Mouse (Mus musculus): ENCODE data around the gene Atp5s. TPM values are rescaled to one million over a fixed set of nuclear protein-coding genes. Genes with fewer than 3 reads are reported as not detected.

Gene Atp5s
- polyA plus RNA-seq, 1 experiment from 2014 or later, result 21.2 TPM

GRCm38 (mm10) chr12:69751864-69752341, 27.2 kb downstream of the Atp5s start:
- Histone ChIP-seq H3K27ac (replicated peaks) (peak overlapping the region; percentile 38; the same call in 1 of the 2 replicates), H3K36me3 (no peaks in the 10 kb centered on the region), H3K4me1 (peaks cover 5% of the 10 kb centered on the region), H3K9me3 (replicated peaks) (no peaks in the 10 kb centered on the region), H3K4me3 (no peak overlapping the region), H3K27me3 (ENCODE audit: low read depth, poor library complexity, severe bottlenecking) (no peaks in the 10 kb centered on the region)
- WGBS, result 45% methylated on average over 10 of the region's 10 CpGs
- peak; percentile 32 for DNase-seq (ENCODE audit: low spot score)

GRCm38 (mm10) chr12:69753936-69754335, 29.2 kb downstream of the Atp5s start:
- Histone ChIP-seq H3K4me3 (no peak overlapping the region), H3K4me1 (peaks cover 20% of the 10 kb centered on the region), H3K36me3 (no peaks in the 10 kb centered on the region), H3K9me3 (replicated peaks) (no peaks in the 10 kb centered on the region), H3K27ac (replicated peaks) (no peak overlapping the region), H3K27me3 (ENCODE audit: low read depth, poor library complexity, severe bottlenecking) (no peaks in the 10 kb centered on the region)
- no peak for DNase-seq (ENCODE audit: low spot score)
- WGBS, result 91% methylated on average over 5 of the region's 5 CpGs

GRCm38 (mm10) chr12:69756015-69756414, 31.3 kb downstream of the Atp5s start:
- 79% methylated on average over 5 of the region's 5 CpGs for WGBS
- Histone ChIP-seq H3K9me3 (replicated peaks) (no peaks in the 10 kb centered on the region), H3K36me3 (no peaks in the 10 kb centered on the region), H3K27ac (replicated peaks) (no peak overlapping the region), H3K4me1 (peaks cover 26% of the 10 kb centered on the region), H3K27me3 (ENCODE audit: low read depth, poor library complexity, severe bottlenecking) (no peaks in the 10 kb centered on the region), H3K4me3 (no peak overlapping the region)
- no peak for DNase-seq (ENCODE audit: low spot score)

- peak overlapping the region; percentile 46 for H3K4me3 ChIP-seq
- H3K27me3 ChIP-seq (ENCODE audit: low read depth, poor library complexity, severe bottlenecking), result no peaks in the 10 kb centered on the region
- no peaks in the 10 kb centered on the region for H3K9me3 ChIP-seq (replicated peaks)
- WGBS, result 16% methylated on average over 22 of the region's 22 CpGs
- H3K27ac ChIP-seq (replicated peaks), result peak overlapping the region; percentile 74
- peak; percentile 80 for DNase-seq (ENCODE audit: low spot score)
- H3K4me1 ChIP-seq, result peaks cover 21% of the 10 kb centered on the region
- H3K36me3 ChIP-seq, result no peaks in the 10 kb centered on the region
Observed at GRCm38 (mm10) chr12:69757418-69758141, 32.8 kb downstream of the Atp5s start.

GRCm38 (mm10) chr12:69758221-69759185, 33.8 kb downstream of the Atp5s start:
- Histone ChIP-seq H3K27ac (replicated peaks) (peak overlapping the region; percentile 74), H3K4me1 (peaks cover 21% of the 10 kb centered on the region), H3K36me3 (no peaks in the 10 kb centered on the region), H3K27me3 (ENCODE audit: low read depth, poor library complexity, severe bottlenecking) (no peaks in the 10 kb centered on the region), H3K9me3 (replicated peaks) (no peaks in the 10 kb centered on the region), H3K4me3 (peak overlapping the region; percentile 46)
- 7% methylated on average over 22 of the region's 22 CpGs for WGBS
- peak; percentile 48 for DNase-seq (ENCODE audit: low spot score)

GRCm38 (mm10) chr12:69759267-69759885, 34.6 kb downstream of the Atp5s start:
- Histone ChIP-seq H3K4me3 (peak overlapping the region; percentile 46; the same call in 1 of the 2 replicates), H3K27ac (replicated peaks) (0 out of 2 replicates have a peak overlapping the region, but pooled peaks have one; percentile 74), H3K9me3 (replicated peaks) (no peaks in the 10 kb centered on the region), H3K27me3 (ENCODE audit: low read depth, poor library complexity, severe bottlenecking) (no peaks in the 10 kb centered on the region), H3K4me1 (peaks cover 21% of the 10 kb centered on the region), H3K36me3 (no peaks in the 10 kb centered on the region)
- DNase-seq (ENCODE audit: low spot score), result no peak
- 48% methylated on average over 7 of the region's 7 CpGs for WGBS

- no peak for DNase-seq (ENCODE audit: low spot score)
- Histone ChIP-seq H3K27me3 (ENCODE audit: low read depth, poor library complexity, severe bottlenecking) (no peaks in the 10 kb centered on the region), H3K4me1 (peaks cover 21% of the 10 kb centered on the region), H3K27ac (replicated peaks) (peak overlapping the region; percentile 34; the same call in 1 of the 2 replicates), H3K4me3 (no peak overlapping the region), H3K9me3 (replicated peaks) (no peaks in the 10 kb centered on the region), H3K36me3 (no peaks in the 10 kb centered on the region)
- WGBS, result 76% methylated on average over 6 of the region's 6 CpGs
Observed at GRCm38 (mm10) chr12:69760014-69760413, 35.3 kb downstream of the Atp5s start.

- Histone ChIP-seq H3K4me1 (peaks cover 25% of the 10 kb centered on the region), H3K4me3 (no peak overlapping the region), H3K36me3 (no peaks in the 10 kb centered on the region), H3K27me3 (ENCODE audit: low read depth, poor library complexity, severe bottlenecking) (no peaks in the 10 kb centered on the region), H3K9me3 (replicated peaks) (no peaks in the 10 kb centered on the region), H3K27ac (replicated peaks) (0 out of 2 replicates have a peak overlapping the region, but pooled peaks have one; percentile 19)
- no peak for DNase-seq (ENCODE audit: low spot score)
- 89% methylated on average over 20 of the region's 20 CpGs for WGBS
Observed at GRCm38 (mm10) chr12:69760743-69761406, 36.1 kb downstream of the Atp5s start.

- peaks cover 27% of the 10 kb centered on the region for H3K4me1 ChIP-seq
- no peak for DNase-seq (ENCODE audit: low spot score)
- H3K27ac ChIP-seq (replicated peaks), result no peak overlapping the region
- H3K27me3 ChIP-seq (ENCODE audit: low read depth, poor library complexity, severe bottlenecking), result no peaks in the 10 kb centered on the region
- H3K36me3 ChIP-seq, result no peaks in the 10 kb centered on the region
- no peaks in the 10 kb centered on the region for H3K9me3 ChIP-seq (replicated peaks)
- WGBS, result 80% methylated on average over 2 of the region's 2 CpGs
- H3K4me3 ChIP-seq, result no peak overlapping the region
Observed at GRCm38 (mm10) chr12:69761603-69762002, 36.9 kb downstream of the Atp5s start.

GRCm38 (mm10) chr12:69765543-69765942, 40.8 kb downstream of the Atp5s start:
- Histone ChIP-seq H3K27me3 (ENCODE audit: low read depth, poor library complexity, severe bottlenecking) (no peaks in the 10 kb centered on the region), H3K36me3 (no peaks in the 10 kb centered on the region), H3K4me1 (peaks cover 19% of the 10 kb centered on the region), H3K9me3 (replicated peaks) (no peaks in the 10 kb centered on the region), H3K4me3 (no peak overlapping the region), H3K27ac (replicated peaks) (no peak overlapping the region)
- WGBS, result 89% methylated on average over 9 of the region's 9 CpGs
- DNase-seq (ENCODE audit: low spot score), result no peak

GRCm38 (mm10) chr12:69766185-69766904, 41.6 kb downstream of the Atp5s start:
- H3K4me3 ChIP-seq, result no peak overlapping the region
- no peaks in the 10 kb centered on the region for H3K36me3 ChIP-seq
- DNase-seq (ENCODE audit: low spot score), result no peak
- no peaks in the 10 kb centered on the region for H3K27me3 ChIP-seq (ENCODE audit: low read depth, poor library complexity, severe bottlenecking)
- no peak overlapping the region for H3K27ac ChIP-seq (replicated peaks)
- no peaks in the 10 kb centered on the region for H3K9me3 ChIP-seq (replicated peaks)
- peaks cover 19% of the 10 kb centered on the region for H3K4me1 ChIP-seq
- 87% methylated on average over 10 of the region's 10 CpGs for WGBS
